Mouse (Mus musculus) adrenal gland, postnatal 14 days (tissue): ENCODE measurements around the gene Clasp1. TPM values are rescaled to one million over a fixed set of nuclear protein-coding genes. Genes with fewer than 3 reads are reported as not detected.

Source experiments
- DNase-seq: peaks from one replicate; pipeline ENCODE4 v3.0.0; 2021; ENCODE audit warnings: mixed read lengths
- long read RNA-seq, 2 experiments: library from polyadenylated mRNA; stranded (forward); transcript quantifications; one replicate each; pipeline ENCODE4 v2.0.0; 2021
- total RNA-seq: library from RNA; stranded (reverse); gene quantifications from 2 replicates; pipeline ENCODE4 v1.2.3, GENCODE M21; 2021

Gene Clasp1
- 46.3 and 50.9 TPM in 2 replicates for total RNA-seq
- long read RNA-seq, experiment 1, full-length matches to known transcripts: 1 of 3 reads
- long read RNA-seq, experiment 1, partial matches to known transcripts: 2 of 3 reads
- long read RNA-seq, experiment 1, other reads (novel, unspliced or antisense): 0 of 3 reads
- long read RNA-seq, experiment 2, partial matches to known transcripts: 2 of 4 reads
- long read RNA-seq, experiment 2, other reads (novel, unspliced or antisense): 2 of 4 reads

DNA sequence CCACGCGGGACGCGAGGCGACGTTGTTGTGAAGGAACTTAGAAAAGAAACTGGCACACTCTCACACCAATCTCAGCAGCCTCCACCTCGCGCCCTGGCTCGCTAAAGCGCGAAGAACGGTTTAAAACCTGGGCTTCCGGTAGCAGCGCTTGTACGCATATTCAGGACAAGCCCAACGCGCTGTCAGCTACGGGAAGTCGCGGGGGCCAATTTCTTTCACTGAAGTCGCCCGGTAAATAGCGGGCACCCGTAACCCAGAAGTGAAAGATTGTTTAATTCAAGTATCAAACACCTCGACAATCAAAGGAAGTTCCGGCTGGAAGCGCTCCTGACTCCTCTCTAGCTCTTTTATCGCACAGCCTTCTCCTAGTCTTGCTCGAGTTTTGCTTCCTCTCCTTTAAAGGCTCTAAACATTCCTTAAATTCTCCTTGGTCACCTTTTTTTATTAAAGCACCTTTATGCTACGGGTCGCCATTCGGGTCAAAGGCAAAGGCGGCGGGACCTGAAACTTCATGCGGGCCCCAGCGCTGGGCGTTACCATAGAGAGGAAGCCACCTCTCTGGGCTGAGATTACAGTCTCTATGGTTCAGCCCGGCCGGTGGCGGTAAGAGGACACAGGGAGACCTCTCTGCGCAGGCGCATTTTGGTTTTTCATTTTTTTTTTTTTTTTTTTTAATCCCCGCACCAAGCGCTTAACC lies at the start of gene Clasp1:
Gene Clasp1 (plus strand): TSS at position 302 of the 697 bp plus-strand sequence.
- DNase-seq: peak; percentile 96

DNA sequence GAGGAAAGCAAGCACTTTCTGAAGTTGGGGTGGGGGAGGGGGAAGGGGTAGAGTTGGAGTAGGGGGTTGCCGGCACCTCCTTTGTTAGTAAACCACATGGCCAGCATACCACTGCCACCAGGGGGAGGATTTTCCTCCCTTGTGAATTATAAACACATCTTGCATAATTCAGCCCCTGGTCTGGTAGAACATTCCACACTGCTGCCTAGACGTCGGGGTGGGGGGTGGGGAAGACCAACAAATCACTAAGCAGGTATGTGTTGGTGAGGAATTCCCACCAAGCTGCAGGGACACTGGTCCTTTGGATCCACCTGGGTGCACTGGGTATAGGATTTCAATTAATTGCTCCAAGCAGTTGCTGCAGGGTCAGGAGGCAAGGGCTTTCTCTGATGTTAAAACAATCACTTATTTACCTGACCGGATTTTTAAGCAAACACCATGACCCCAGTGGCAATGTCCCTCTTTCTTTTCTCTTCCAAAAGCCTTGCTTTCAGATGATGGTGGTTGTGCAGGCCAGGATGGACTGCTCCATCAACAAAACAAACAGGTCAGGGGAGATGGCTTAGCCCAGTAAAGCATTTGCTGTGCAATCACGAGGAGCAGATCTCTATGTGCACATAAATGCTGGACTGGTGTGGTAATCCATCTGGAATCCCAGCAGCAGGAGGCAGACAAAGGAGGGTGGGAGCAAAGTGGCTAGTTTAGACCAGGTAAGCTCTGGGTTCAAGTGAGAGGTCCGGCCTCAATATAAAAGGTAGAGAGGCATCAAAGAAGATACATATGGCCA lies 45.0 kb upstream of the Clasp1 start:
- peak; percentile 9 for DNase-seq

- DNase-seq: no peak
Observed at GRCm38 (mm10) chr1:118349922-118350321, 38.9 kb upstream of the Clasp1 start.

GRCm38 (mm10) chr1:118359071-118359761 lies 29.6 kb upstream of the Clasp1 start:
- no peak for DNase-seq

DNA sequence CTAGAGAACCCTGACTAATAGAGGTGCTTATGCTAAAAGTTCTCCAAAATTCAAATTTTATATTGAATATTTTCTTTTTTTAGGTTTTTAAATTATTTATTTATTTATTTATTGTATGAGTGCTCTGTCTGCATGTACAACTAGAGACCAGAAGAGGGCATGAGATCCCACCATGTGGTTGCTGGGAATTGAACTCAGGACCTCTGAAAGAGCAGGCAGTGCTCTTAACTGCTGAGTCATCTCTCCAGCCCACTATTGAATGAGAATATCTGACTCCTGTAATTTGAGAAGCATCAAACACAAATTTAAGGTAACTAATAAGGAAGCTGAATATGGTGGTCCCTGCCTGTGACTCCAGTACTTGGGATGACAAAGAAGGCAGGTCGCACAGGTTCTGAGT lies 20.9 kb upstream of the Clasp1 start:
- peak; percentile 16 for DNase-seq

- DNase-seq: peak; percentile 20
Observed at GRCm38 (mm10) chr1:118368721-118369461, 20.0 kb upstream of the Clasp1 start.

GRCm38 (mm10) chr1:118377784-118378183 lies 11.1 kb upstream of the Clasp1 start:
- no peak for DNase-seq

DNA sequence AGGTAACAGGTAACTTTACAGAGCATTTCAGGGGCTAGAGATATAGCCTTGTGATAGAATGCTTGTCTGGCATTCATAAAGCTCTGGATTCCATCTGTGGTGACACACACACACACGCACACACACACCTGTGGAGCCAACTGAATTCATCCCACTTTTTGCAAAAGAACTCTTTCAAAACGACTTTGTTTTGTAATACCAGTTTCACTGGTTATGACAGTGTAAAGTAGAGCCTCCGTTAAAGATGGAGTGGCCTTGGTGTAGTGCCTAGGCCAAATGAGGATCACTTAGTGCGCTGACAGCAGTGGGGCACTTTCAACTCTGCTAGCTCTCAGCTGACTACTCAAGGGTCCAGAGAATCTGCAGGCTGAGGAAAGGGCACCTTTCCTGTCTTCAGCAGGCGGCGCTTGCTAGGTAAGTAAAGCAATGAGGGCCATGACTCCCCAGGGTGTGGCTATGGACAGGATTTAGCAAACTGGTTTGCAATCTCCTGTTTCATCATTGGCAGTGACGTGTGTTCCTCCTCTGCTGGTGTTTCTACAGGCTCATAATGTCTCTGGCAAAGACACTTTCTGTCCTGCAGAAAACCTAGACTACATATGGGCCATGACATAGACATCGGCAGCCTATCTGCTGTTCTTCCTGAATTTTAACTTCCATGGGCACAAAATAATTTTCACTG lies 8.6 kb upstream of the Clasp1 start:
- DNase-seq: peak; percentile 13

- peak; percentile 86 for DNase-seq
Observed at GRCm38 (mm10) chr1:118388127-118388756, 616 bp upstream of the Clasp1 start.

DNA sequence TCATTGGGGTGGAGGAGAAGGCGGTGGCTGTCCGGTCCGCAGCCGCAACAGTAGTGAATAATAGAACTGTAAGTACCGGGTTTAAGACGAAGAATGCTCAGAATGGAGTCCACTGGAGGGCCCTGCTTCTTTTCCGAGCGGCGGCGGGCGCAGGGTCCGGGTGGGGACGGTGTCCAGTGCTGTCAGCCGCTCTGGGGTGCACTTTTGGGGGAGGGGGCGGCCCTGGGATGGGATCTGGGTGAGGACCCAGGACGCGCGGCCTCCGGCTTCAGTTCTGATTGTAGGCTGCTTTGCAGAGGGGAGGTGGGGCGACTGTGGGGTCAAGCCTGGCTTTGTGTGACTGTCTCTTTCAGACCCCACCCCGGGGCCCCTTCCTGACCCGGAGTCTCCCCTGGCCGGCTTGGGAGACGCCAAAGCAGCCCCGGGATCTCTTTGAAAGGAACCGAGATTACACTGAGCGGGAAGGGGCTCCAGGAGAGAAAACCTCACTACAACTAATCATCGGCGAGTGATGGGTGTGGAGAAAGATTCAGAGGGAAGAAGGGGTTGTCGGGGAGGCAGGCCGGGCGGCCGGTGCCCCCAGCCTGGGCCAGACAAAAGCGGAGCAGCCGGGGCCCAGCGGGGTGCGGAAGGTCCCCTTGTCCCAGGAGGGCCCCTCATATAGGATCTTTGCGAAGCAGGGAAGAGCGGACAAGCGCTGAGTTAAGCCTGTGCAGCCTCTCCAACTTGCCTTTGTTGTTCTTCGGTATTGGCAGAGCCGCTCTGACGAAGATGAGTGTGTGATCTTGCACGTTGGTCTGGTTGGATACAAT lies 802 bp downstream of the Clasp1 start:
- DNase-seq: peak; percentile 35

GRCm38 (mm10) chr1:118390266-118390660 lies 1.4 kb downstream of the Clasp1 start:
- DNase-seq: no peak

DNA sequence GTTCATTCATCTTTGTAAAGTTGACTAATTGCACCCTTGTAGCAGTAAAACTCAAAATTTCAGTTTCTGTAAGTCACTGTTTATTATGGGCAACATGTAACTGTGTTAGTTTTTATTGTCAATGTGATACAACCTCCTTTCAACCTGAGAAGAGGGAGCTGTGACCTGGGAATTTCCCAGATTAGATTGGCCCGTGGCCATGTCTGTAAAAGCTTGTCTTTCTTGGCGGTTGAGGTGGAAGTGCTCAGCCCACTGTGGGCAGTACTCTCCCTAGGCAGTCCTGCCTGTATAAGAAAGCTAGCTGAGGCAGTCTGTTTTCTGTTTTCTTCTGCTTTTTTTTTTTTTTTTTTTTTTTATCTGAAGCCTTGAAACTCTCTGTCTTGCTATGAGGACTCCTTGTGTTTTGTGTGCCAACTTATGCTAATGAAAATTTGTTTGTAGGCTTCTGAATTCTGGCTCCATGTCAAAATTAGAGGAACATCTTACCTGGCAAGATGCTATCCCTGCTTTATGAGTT lies 2.1 kb downstream of the Clasp1 start:
- no peak for DNase-seq

- DNase-seq: no peak
Observed at GRCm38 (mm10) chr1:118392246-118392645, 3.4 kb downstream of the Clasp1 start.

DNA sequence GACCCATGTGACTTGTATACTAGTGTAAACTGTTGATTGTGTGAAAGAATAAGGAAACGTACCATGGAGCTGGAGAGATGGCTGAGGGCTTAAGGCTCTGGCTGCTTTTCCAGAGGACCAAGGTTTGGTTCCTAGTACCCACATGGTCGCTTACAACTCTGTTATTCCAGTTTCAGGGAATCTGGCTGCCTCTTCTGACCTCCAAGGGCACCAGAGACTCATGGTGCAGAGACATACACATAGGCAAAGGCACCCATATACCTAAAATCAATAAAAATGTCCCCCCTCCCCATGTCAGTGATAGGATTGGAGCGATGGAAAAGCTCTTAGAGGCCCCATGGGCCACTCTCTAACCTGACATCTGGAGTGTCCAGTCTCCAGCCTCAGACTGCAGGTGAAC lies 5.1 kb downstream of the Clasp1 start:
- no peak for DNase-seq

GRCm38 (mm10) chr1:118397866-118398265 lies 9.0 kb downstream of the Clasp1 start:
- no peak for DNase-seq

DNA sequence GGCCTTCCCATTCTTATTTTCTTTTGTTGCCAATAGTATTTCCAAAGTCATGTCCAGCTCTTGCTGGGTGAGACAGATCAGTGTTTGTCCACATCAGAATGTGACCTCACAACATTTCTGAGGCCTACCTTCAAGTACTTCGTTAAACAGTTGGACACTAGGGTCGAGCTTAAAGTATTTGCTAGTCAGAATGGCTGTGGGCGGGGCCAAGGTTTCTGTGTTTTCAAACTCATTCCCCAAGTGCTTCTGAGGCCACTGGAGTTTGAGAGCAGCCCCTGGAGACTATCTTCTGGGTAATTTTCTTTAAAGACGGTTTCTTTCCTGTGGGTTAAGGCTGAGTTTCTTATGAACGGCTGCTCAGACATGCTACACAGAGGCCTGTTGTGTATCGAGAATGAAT lies 9.7 kb downstream of the Clasp1 start:
- no peak for DNase-seq

GRCm38 (mm10) chr1:118399625-118400310 lies 10.9 kb downstream of the Clasp1 start:
- no peak for DNase-seq

GRCm38 (mm10) chr1:118401991-118402390 lies 13.1 kb downstream of the Clasp1 start:
- no peak for DNase-seq

DNA sequence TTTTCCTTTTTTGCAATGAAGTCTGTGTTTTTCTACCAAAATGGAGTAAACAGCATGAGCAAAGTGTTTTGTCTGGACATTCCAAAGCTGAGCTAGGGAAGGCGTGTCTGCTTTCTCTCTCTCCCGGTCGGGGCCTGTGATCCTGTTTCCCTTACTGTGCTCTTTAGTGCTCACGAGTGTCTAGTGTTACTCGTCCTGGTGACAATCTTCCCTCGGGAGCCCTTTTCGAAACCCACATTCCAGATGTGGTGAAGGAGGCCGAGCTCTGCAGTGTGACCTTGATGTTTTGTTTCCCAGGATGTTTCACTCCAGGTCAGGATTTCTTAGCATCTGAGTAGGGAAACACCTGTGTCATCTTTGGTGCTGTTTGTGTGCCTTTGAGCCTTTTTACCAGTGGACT lies 13.7 kb downstream of the Clasp1 start:
- DNase-seq: no peak
